Mouse (Mus musculus): ENCODE measurements at regions not wholly inside any gene's neighbourhood (a gene's known extent, or its start where the extent isn't known, plus 50 kb on each side); places are given as distances from the start of the nearest gene placed in this dataset.

DNA sequence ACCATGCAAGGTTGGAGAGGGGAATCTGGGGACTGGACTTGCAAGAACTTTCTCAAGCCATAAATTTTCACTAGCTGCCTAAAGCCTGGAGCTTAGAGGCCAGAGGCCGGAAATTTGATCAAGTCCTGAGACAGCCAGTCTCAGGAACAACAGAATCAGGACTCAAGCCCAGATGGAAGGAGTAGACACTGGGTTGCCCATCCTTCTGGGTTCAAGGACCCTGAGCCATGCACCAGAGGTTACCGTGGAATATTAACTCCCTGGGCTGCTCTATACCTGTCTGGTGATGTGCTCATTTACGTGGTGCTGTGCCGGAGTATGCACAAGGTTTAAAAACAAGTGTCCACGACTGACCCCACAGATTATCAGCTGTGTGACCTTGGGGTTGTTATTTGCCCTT is 145.1 kb downstream of the Efnb1 start:
- TF ChIP-seq CTCF (IDR thresholded peaks at IDR 0.05; ENCODE audit: low read depth, low read length), result no peak
- no peak for TF ChIP-seq EP300 (IDR thresholded peaks at IDR 0.05; ENCODE audit: insufficient read depth, low read depth, low read length)
